Mouse (Mus musculus): Measurements from ENCODE around the gene Calhm5. TPM values are rescaled to one million over a fixed set of nuclear protein-coding genes. Genes with fewer than 3 reads are reported as not detected.

The Calhm5 gene
- 2.4 and 2.5 TPM in 2 replicates for polyA plus RNA-seq (2015; fragmentation: Nextera tagmentation; extraction: Ambion mirVana)

DNA sequence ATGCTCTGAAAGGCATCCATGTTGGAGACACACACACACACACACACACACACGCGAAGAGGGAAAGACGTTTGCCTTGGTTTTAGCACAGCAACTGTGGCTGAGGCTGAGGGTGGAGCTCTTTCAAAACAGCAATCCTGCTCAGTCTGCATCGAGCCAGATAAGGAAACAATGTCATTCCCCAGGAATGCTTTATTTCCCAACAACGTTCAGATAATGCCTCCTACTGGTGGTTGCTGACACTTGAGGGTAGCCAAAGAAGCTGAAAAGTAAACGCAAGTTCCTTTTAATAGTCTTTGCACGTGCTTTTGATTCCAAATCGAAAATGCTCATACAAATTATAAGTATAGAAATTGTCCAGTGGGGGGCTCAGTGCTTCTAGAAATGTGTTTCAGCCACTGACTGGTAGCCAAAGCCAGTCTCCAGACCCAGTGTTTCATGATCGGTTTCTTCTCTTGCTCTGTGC is at the start of gene Calhm5:
Gene Calhm5 (minus strand): TSS at position 102 of the 466 bp plus-strand sequence.
- peak within 1 kb of the TSS; percentile 33 for H3K4me3 ChIP-seq (ENCODE audit: low read depth, low read length)
- peak; percentile 48 for DNase-seq (ENCODE audit: low spot score)
- H3K27ac ChIP-seq (replicated peaks) = peak within 1 kb of the TSS; percentile 69; the same call in 1 of the 2 replicates
- TF ChIP-seq EP300 (optimal IDR thresholded peaks at IDR 0.05) (peak; percentile 38), CTCF (IDR thresholded peaks at IDR 0.05; ENCODE audit: low read depth) (peak; percentile 92)
- ATAC-seq (ENCODE audit: low FRiP score, low TSS enrichment) = peak; percentile 96
- peak within 1 kb of the TSS; percentile 55 for H3K9ac ChIP-seq (ENCODE audit: low read length)
- no peaks in the 10 kb centered on the region for H3K4me1 ChIP-seq (replicated peaks; ENCODE audit: control insufficient read depth, insufficient read depth)
- H3K9me3 ChIP-seq (ENCODE audit: control insufficient read depth, low read length) = no peaks in the 10 kb centered on the region
- peak within 1 kb of the TSS; percentile 52 for H3K4me2 ChIP-seq (replicated peaks; ENCODE audit: low read depth)
- 5% methylated on average over 9 of the region's 9 CpGs for WGBS
- H3K27me3 ChIP-seq (ENCODE audit: control insufficient read depth, insufficient read depth, low read length) = no peaks in the 10 kb centered on the region
- H3K36me3 ChIP-seq (ENCODE audit: control insufficient read depth, insufficient read depth, low read length) = no peaks in the 10 kb centered on the region

DNA sequence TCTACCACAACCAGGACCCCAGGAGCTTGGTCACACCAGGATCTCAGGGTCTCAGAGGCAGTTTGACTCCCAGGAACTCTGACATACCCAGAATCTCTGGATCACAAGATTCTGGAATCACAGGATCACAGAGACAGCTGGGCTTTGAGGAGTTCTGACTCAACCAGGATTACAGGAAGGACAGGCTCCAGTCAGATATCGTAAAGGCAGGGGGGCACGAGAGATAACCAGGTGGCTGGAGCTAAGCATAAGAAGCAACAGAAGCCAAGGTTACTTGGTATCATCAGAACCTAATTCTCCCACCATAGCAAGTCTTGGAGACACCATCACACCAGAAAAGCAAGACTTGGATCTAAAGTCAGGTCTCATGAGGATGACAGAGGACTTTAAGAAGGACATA is 45.4 kb upstream of the Calhm5 start:
- no peak overlapping the region for H3K4me3 ChIP-seq (ENCODE audit: low read depth, low read length)
- no peak overlapping the region for H3K4me2 ChIP-seq (replicated peaks; ENCODE audit: low read depth)
- no peaks in the 10 kb centered on the region for H3K36me3 ChIP-seq (ENCODE audit: control insufficient read depth, insufficient read depth, low read length)
- no peaks in the 10 kb centered on the region; the same call in 1 of the 2 replicates for H3K9me3 ChIP-seq (ENCODE audit: control insufficient read depth, low read length)
- H3K4me1 ChIP-seq (replicated peaks; ENCODE audit: control insufficient read depth, insufficient read depth) = no peaks in the 10 kb centered on the region
- TF ChIP-seq CTCF (IDR thresholded peaks at IDR 0.05; ENCODE audit: low read depth) (no peak), EP300 (optimal IDR thresholded peaks at IDR 0.05) (no peak)
- no peak overlapping the region for H3K9ac ChIP-seq (ENCODE audit: low read length)
- ATAC-seq (ENCODE audit: low FRiP score, low TSS enrichment) (no peak), DNase-seq (ENCODE audit: low spot score) (no peak)
- no peak overlapping the region for H3K27ac ChIP-seq (replicated peaks)
- H3K27me3 ChIP-seq (ENCODE audit: control insufficient read depth, insufficient read depth, low read length) = no peaks in the 10 kb centered on the region
- 91% methylated on average over 2 of the region's 2 CpGs for WGBS

DNA sequence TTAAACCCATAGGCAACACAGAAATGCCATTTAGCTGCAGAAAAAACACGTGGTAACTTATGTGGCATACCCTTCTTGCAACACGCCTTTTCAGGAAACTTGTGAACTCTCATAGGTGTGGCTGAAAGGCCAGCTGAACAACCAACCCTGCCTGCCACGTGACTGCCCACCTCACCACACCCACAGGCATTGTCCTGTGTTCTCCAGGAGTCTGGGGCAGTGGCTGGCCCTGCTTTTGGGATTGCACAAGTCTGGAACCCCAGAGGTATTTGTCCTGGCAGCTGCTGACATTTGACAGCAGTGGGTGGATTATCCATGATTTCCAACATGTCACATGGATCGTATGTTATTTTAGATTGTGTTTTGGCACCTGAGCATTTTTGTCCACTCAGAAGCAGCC is 43.4 kb upstream of the Calhm5 start:
- no peak overlapping the region for H3K4me2 ChIP-seq (replicated peaks; ENCODE audit: low read depth)
- ATAC-seq (ENCODE audit: low FRiP score, low TSS enrichment) (peak; percentile 89), DNase-seq (ENCODE audit: low spot score) (peak; percentile 43)
- no peak overlapping the region for H3K27ac ChIP-seq (replicated peaks)
- TF ChIP-seq CTCF (IDR thresholded peaks at IDR 0.05; ENCODE audit: low read depth) (no peak), EP300 (optimal IDR thresholded peaks at IDR 0.05) (no peak)
- no peaks in the 10 kb centered on the region; the same call in 1 of the 2 replicates for H3K9me3 ChIP-seq (ENCODE audit: control insufficient read depth, low read length)
- H3K9ac ChIP-seq (ENCODE audit: low read length) = no peak overlapping the region
- no peaks in the 10 kb centered on the region for H3K27me3 ChIP-seq (ENCODE audit: control insufficient read depth, insufficient read depth, low read length)
- 44% methylated on average over 4 of the region's 4 CpGs for WGBS
- H3K4me1 ChIP-seq (replicated peaks; ENCODE audit: control insufficient read depth, insufficient read depth) = no peaks in the 10 kb centered on the region
- H3K4me3 ChIP-seq (ENCODE audit: low read depth, low read length) = no peak overlapping the region
- H3K36me3 ChIP-seq (ENCODE audit: control insufficient read depth, insufficient read depth, low read length) = no peaks in the 10 kb centered on the region

DNA sequence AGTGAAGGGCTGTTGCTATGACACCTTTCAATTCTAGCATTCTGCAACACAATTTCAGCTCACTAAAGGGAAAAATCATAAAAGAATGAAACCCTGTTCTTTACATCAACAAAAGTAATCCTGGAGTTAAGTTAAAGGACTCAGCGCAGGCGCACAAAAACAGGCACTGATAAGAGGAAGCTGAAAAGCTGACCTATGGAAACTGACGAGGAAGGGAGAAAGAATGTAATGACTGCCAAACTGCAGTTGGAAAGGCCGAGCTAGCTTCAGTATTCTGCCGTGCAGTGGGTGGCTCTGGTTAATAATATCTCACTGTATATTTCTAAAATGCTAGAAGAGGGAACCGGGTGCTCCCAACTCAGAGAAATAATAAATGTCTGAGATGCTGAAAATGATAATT is 41.7 kb upstream of the Calhm5 start:
- TF ChIP-seq EP300 (optimal IDR thresholded peaks at IDR 0.05) = no peak
- TF ChIP-seq CTCF (IDR thresholded peaks at IDR 0.05; ENCODE audit: low read depth) = no peak
- DNase-seq (ENCODE audit: low spot score) = no peak
- 33% methylated on average over 6 of the region's 6 CpGs for WGBS
- Histone ChIP-seq H3K9ac (ENCODE audit: low read length) (no peak overlapping the region), H3K4me1 (replicated peaks; ENCODE audit: control insufficient read depth, insufficient read depth) (no peaks in the 10 kb centered on the region), H3K9me3 (ENCODE audit: control insufficient read depth, low read length) (no peaks in the 10 kb centered on the region), H3K4me2 (replicated peaks; ENCODE audit: low read depth) (no peak overlapping the region), H3K36me3 (ENCODE audit: control insufficient read depth, insufficient read depth, low read length) (no peaks in the 10 kb centered on the region), H3K4me3 (ENCODE audit: low read depth, low read length) (no peak overlapping the region), H3K27me3 (ENCODE audit: control insufficient read depth, insufficient read depth, low read length) (no peaks in the 10 kb centered on the region), H3K27ac (replicated peaks) (no peak overlapping the region)
- no peak for ATAC-seq (ENCODE audit: low FRiP score, low TSS enrichment)

DNA sequence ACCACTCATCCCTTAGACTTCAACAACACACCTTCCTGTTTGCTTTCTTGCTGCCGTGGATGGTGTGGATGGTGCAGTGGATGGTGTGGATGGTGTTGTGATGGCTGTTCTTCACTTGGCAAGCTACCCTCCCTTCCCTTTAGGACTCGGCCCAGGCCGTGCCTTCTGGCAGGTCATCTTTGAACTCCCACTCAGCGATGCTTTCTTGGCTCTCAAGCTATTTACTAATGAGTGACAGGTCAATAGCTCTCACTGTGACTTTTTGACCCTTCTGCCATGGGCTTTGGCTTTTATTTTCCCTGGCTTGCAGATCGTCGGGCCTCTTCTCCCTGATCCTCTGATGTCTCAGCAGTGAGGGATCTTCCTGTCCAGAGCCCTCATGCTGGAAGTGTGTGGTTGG is 40.1 kb upstream of the Calhm5 start:
- no peak for TF ChIP-seq CTCF (IDR thresholded peaks at IDR 0.05; ENCODE audit: low read depth)
- no peak for TF ChIP-seq EP300 (optimal IDR thresholded peaks at IDR 0.05)
- Histone ChIP-seq H3K4me3 (ENCODE audit: low read depth, low read length) (no peak overlapping the region), H3K9ac (ENCODE audit: low read length) (no peak overlapping the region), H3K27ac (replicated peaks) (no peak overlapping the region), H3K36me3 (ENCODE audit: control insufficient read depth, insufficient read depth, low read length) (no peaks in the 10 kb centered on the region), H3K9me3 (ENCODE audit: control insufficient read depth, low read length) (no peaks in the 10 kb centered on the region), H3K27me3 (ENCODE audit: control insufficient read depth, insufficient read depth, low read length) (no peaks in the 10 kb centered on the region), H3K4me1 (replicated peaks; ENCODE audit: control insufficient read depth, insufficient read depth) (no peaks in the 10 kb centered on the region), H3K4me2 (replicated peaks; ENCODE audit: low read depth) (no peak overlapping the region)
- ATAC-seq (ENCODE audit: low FRiP score, low TSS enrichment) (no peak), DNase-seq (ENCODE audit: low spot score) (no peak)
- WGBS = 32% methylated on average over 6 of the region's 6 CpGs

DNA sequence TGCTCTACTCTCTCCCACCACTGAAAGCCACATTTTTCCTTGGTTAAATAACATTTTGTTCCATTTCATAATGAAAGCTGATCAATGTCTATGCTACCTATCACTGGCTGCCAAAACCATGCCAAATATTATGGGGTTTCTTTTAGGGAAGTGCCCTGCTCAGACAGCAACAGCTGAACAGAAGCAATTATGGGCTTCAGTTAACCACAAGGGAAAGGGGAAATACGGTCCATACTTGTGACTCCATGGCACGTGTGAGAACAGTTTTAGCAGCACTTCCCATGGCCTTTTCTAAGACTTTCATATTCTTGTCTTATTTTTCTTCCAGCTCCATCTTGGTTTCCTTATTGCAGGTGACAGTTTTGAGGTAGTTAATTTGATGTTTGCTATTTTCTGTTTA is 35.0 kb upstream of the Calhm5 start:
- H3K9me3 ChIP-seq (ENCODE audit: control insufficient read depth, low read length) = no peaks in the 10 kb centered on the region
- no peaks in the 10 kb centered on the region for H3K36me3 ChIP-seq (ENCODE audit: control insufficient read depth, insufficient read depth, low read length)
- H3K4me3 ChIP-seq (ENCODE audit: low read depth, low read length) = no peak overlapping the region
- TF ChIP-seq EP300 (optimal IDR thresholded peaks at IDR 0.05) = no peak
- 0 out of 2 replicates have a peak, but pooled peaks have one; percentile 1 for TF ChIP-seq CTCF (IDR thresholded peaks at IDR 0.05; ENCODE audit: low read depth)
- DNase-seq (ENCODE audit: low spot score) (no peak), ATAC-seq (ENCODE audit: low FRiP score, low TSS enrichment) (no peak)
- no peaks in the 10 kb centered on the region for H3K4me1 ChIP-seq (replicated peaks; ENCODE audit: control insufficient read depth, insufficient read depth)
- H3K27ac ChIP-seq (replicated peaks) = no peak overlapping the region
- H3K27me3 ChIP-seq (ENCODE audit: control insufficient read depth, insufficient read depth, low read length) = no peaks in the 10 kb centered on the region
- 77% methylated on average over 2 of the region's 2 CpGs for WGBS
- no peak overlapping the region for H3K9ac ChIP-seq (ENCODE audit: low read length)
- no peak overlapping the region for H3K4me2 ChIP-seq (replicated peaks; ENCODE audit: low read depth)

All from stomach, postnatal 0 days (tissue).